Mouse (Mus musculus) testis, postnatal 14 days (tissue): Measurements from ENCODE around the gene Skint1.
"Not testable (repeated sequence)": the region's sequence is repeated elsewhere in the genome, so short reads cannot be mapped to it uniquely, and the experiment has no call there.

Experiments used
- DNase-seq: peaks from one replicate; pipeline ENCODE4 v3.0.0; 2021; ENCODE audit warnings: low spot score

The Skint1 gene

DNA sequence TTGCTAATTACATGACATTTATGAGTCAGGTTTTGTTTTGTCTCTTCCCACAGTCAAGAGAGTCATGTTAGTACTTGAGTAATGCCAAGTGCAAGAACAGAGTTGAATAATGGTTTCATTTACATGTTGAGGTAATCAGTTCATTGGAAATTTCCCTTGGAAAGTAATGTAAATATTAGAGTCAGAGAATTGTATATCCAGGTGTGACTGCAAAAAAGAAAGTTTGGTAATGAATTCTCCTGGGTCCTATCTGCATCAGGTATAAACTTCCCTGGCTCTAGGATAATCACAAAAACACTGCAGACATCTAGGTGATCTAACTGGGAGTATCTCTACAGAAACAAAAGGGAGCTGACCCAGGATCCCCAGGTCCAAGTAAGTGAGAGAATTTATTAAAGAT is at the start of gene Skint1:
TSS of gene Skint1 (plus strand) at position 301 of the 400 bp plus-strand sequence.
- DNase-seq, result no peak

DNA sequence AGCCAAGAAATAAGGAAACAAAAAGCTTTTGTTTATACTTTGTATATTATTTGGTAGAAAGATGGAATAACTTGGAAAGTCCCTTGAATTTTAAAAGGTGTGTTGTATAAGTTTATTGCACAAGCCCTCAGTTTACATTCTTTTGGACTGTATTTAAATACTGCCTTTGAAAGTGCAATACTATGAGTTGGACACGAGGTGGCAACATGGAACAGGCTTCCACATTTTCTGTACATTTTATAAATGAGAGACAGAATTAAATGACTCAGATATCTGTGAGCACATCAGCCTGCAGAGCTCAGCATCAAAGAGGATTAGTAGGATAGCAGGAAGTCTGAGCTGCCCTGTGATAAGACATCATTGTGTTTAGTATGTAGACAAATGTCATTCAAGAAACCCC is 44.8 kb upstream of the Skint1 start:
- DNase-seq, result no peak

DNA sequence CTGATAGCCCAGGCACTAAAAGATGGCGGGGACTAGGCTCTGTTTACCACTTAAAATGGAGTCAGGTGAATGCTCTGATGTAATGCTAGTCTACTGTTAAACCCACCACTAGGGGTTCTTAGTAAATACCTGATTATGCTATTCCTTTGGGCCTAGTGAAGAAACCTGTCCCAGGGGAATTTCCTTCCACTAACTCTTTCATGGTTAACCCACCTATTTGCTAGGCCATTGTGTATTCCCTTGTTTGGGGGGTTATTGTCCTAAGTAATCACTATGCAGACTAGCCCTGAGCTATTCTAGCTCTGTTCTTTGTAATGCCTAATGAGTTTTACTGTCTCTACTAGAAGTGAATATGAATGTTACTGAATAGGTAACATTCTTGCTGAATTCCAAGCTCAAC is 42.8 kb upstream of the Skint1 start:
- DNase-seq, result not testable (repeated sequence)

DNA sequence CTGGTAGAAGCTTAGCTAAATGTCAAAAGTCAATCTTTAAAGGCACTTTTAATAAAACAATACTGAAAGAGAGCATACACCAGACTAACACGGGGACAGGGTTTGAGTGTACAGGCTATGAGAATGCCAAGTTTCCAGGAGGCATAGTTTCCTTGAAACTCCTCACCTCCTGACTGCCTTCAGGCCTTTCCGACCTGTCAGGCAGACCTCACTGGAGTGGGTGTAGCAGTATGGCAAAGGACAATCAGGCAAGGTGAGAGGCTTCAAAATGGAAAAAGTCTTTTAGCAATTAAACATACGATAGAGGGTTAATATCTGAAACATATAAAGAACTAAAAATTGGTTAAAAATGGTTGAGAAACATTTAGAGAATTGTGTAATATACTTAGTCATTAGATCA is 42.4 kb upstream of the Skint1 start:
- no peak for DNase-seq

DNA sequence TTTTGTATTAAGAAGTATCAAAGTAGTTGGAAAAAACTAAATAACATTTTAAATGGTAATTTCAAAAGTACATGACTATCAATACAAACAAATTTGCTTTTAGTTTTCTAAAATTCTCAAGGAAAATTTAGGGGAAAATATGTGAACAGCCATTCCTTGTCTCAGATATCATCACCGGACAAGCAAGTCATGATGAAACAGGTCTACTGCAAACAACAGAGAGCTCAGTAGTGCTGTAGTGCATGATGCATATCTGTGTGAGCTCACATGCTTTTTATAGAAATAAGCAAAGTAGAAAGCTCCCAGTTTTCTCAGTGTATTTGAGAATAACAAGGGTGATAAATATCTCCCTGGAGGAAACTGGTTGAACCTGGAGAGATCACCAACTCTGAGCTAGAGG is 33.4 kb upstream of the Skint1 start, which contains the start of gene Skint7:
TSS of gene Skint7 (plus strand) at position 301 of the 400 bp plus-strand sequence.
- DNase-seq, result no peak

DNA sequence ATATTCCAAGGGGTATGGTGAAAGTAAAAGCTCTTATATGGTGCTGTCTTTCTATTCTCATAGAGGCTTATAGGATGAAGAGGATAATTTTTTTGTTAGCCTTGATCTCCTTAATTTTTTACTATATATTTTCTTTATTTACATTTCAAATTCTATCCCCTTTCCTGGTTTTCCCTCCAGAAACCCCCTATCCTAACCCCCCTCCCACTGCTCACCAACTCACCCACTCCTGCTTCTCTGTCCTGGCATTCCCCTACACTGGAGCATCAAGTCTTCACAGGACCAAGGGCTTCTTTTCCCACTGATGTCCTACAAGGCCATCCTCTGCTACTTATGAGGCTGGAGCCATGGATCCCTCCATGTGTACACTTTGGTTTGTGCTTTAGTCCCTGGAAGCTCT is 65.6 kb downstream of the Skint1 start, which contains the start of gene Skint4:
TSS of gene Skint4 (plus strand) at position 301 of the 400 bp plus-strand sequence.
- DNase-seq, result no peak
